Mouse (Mus musculus) limb, embryonic 11.5 days (tissue): Measurements from ENCODE around the gene Gm3646. TPM values are rescaled to one million over a fixed set of nuclear protein-coding genes. Genes with fewer than 3 reads are reported as not detected.

ENCODE experiments used
- ATAC-seq: fragments of 200-750 bp; cut with Nextera tagmentation; 2 replicates; pipeline ENCODE4 v1.8.0; 2017; ENCODE audit warnings: low read depth; ENCODE audit not compliant: insufficient number of reproducible peaks, low FRiP score, low TSS enrichment
- DNase-seq: peaks from one replicate; pipeline ENCODE4 v3.0.0-alpha.2; 2015; ENCODE audit warnings: low spot score
- H3K27ac ChIP-seq: fragments of 300-500 bp; sonication (generic); replicated peaks from 2 replicates; pipeline ENCODE4 v1.5.1; 2014; ENCODE audit warnings: low read depth, mild to moderate bottlenecking, low read length
- H3K27me3 ChIP-seq: fragments of 300-500 bp; sonication (generic); 2 replicates; pipeline ENCODE4 v1.6.1; 2014; ENCODE audit warnings: mild to moderate bottlenecking, low read length, mixed read lengths; ENCODE audit not compliant: control insufficient read depth, insufficient read depth
- H3K36me3 ChIP-seq: fragments of 300-500 bp; sonication (generic); 2 replicates; pipeline ENCODE4 v1.6.1; 2014; ENCODE audit warnings: mild to moderate bottlenecking, low read length, moderate library complexity, mixed read lengths; ENCODE audit not compliant: control insufficient read depth, insufficient read depth
- H3K4me1 ChIP-seq: fragments of 300-500 bp; sonication (generic); 2 replicates; pipeline ENCODE4 v1.6.1; 2014; ENCODE audit warnings: low read length, mixed read lengths; ENCODE audit not compliant: control insufficient read depth, insufficient read depth
- H3K4me2 ChIP-seq: fragments of 300-500 bp; sonication (generic); 2 replicates; pipeline ENCODE4 v1.6.1; 2014; ENCODE audit warnings: low read depth, mild to moderate bottlenecking, moderate library complexity; ENCODE audit not compliant: severe bottlenecking
- H3K4me3 ChIP-seq: fragments of 300-500 bp; sonication (generic); 2 replicates; pipeline ENCODE4 v1.5.1; 2014; ENCODE audit warnings: low read depth, low read length
- H3K9ac ChIP-seq: fragments of 300-500 bp; sonication (generic); 2 replicates; pipeline ENCODE4 v1.6.1; 2014; ENCODE audit warnings: mild to moderate bottlenecking, low read length
- H3K9me3 ChIP-seq: fragments of 300-500 bp; sonication (generic); 2 replicates; pipeline ENCODE4 v1.6.1; 2016; ENCODE audit warnings: low read length; ENCODE audit not compliant: control insufficient read depth
- WGBS: fragments of 180-500 bp; shearing (Covaris S2); extraction: QIAGEN DNeasy Blood & Tissue Kit; methylation state at CpG from one replicate; pipeline ENCODE4 v1.1.7; 2014; 5-methylcytosine and 5-hydroxymethylcytosine counted together
- polyA plus RNA-seq: library from polyadenylated mRNA; unstranded; fragments of >200 nt; fragmentation: Nextera tagmentation; extraction: Ambion mirVana; gene quantifications from 2 replicates; pipeline ENCODE4 v1.2.1, GENCODE M21; 2014

The Gm3646 gene
- polyA plus RNA-seq, 1 experiment from 2014 or later, result not detected

GRCm38 (mm10) chr1:39773551-39773950 is 31.6 kb downstream of the Gm3646 start:
- no peaks in the 10 kb centered on the region for H3K9me3 ChIP-seq
- DNase-seq (no peak), ATAC-seq (no peak)
- no peak overlapping the region for H3K4me2 ChIP-seq
- no peaks in the 10 kb centered on the region for H3K4me1 ChIP-seq
- H3K27ac ChIP-seq, result no peak overlapping the region
- H3K36me3 ChIP-seq, result no peaks in the 10 kb centered on the region
- no peaks in the 10 kb centered on the region for H3K27me3 ChIP-seq
- no peak overlapping the region for H3K9ac ChIP-seq
- 72% methylated on average over 5 of the region's 5 CpGs for WGBS
- no peak overlapping the region for H3K4me3 ChIP-seq

GRCm38 (mm10) chr1:39772401-39773095 is 32.6 kb downstream of the Gm3646 start:
- no peak for ATAC-seq

GRCm38 (mm10) chr1:39770436-39770835 is 34.7 kb downstream of the Gm3646 start:
- 89% methylated on average over 5 of the region's 5 CpGs for WGBS
- no peaks in the 10 kb centered on the region for H3K4me1 ChIP-seq
- H3K9ac ChIP-seq, result no peak overlapping the region
- no peak overlapping the region for H3K4me3 ChIP-seq
- no peak for DNase-seq
- ATAC-seq, result no peak
- no peaks in the 10 kb centered on the region for H3K36me3 ChIP-seq
- H3K27ac ChIP-seq, result no peak overlapping the region
- no peaks in the 10 kb centered on the region for H3K27me3 ChIP-seq
- no peak overlapping the region for H3K4me2 ChIP-seq
- no peaks in the 10 kb centered on the region for H3K9me3 ChIP-seq

More at GRCm38 (mm10) chr1:39772401-39773095, 32.6 kb downstream of the Gm3646 start:
- no peak overlapping the region for H3K27ac ChIP-seq
- no peak overlapping the region for H3K9ac ChIP-seq
- DNase-seq, result no peak
- 24% methylated on average over 3 of the region's 3 CpGs for WGBS
- no peak overlapping the region for H3K4me3 ChIP-seq
- no peak overlapping the region for H3K4me2 ChIP-seq
- H3K4me1 ChIP-seq, result no peaks in the 10 kb centered on the region
- H3K9me3 ChIP-seq, result no peaks in the 10 kb centered on the region
- no peaks in the 10 kb centered on the region for H3K27me3 ChIP-seq
- no peaks in the 10 kb centered on the region for H3K36me3 ChIP-seq

GRCm38 (mm10) chr1:39768017-39768416 is 37.1 kb downstream of the Gm3646 start:
- WGBS, result 75% methylated on average over 3 of the region's 3 CpGs
- H3K27ac ChIP-seq, result no peak overlapping the region
- ATAC-seq (no peak), DNase-seq (no peak)
- H3K4me3 ChIP-seq, result no peak overlapping the region
- no peaks in the 10 kb centered on the region for H3K27me3 ChIP-seq
- H3K9me3 ChIP-seq, result no peaks in the 10 kb centered on the region
- H3K36me3 ChIP-seq, result no peaks in the 10 kb centered on the region
- no peak overlapping the region for H3K4me2 ChIP-seq
- H3K4me1 ChIP-seq, result no peaks in the 10 kb centered on the region
- no peak overlapping the region for H3K9ac ChIP-seq

GRCm38 (mm10) chr1:39765854-39766493 is 39.2 kb downstream of the Gm3646 start:
- Histone ChIP-seq H3K9me3 (no peaks in the 10 kb centered on the region), H3K4me1 (peaks cover 7% of the 10 kb centered on the region), H3K27me3 (no peaks in the 10 kb centered on the region), H3K36me3 (no peaks in the 10 kb centered on the region), H3K27ac (no peak overlapping the region), H3K4me3 (no peak overlapping the region), H3K4me2 (no peak overlapping the region), H3K9ac (no peak overlapping the region)
- DNase-seq (no peak), ATAC-seq (no peak)
- 87% methylated on average over 7 of the region's 7 CpGs for WGBS

GRCm38 (mm10) chr1:39762025-39762370 is 43.1 kb downstream of the Gm3646 start:
- no peak overlapping the region for H3K27ac ChIP-seq
- no peak overlapping the region for H3K9ac ChIP-seq

GRCm38 (mm10) chr1:39761211-39762024 is 43.7 kb downstream of the Gm3646 start:
- Histone ChIP-seq H3K27me3 (no peaks in the 10 kb centered on the region), H3K4me1 (peaks cover 7% of the 10 kb centered on the region), H3K4me2 (peak overlapping the region; percentile 31), H3K9ac (peak overlapping the region; percentile 27; the same call in 1 of the 2 replicates), H3K9me3 (no peaks in the 10 kb centered on the region), H3K36me3 (no peaks in the 10 kb centered on the region), H3K4me3 (peak overlapping the region; percentile 6; the same call in 1 of the 2 replicates), H3K27ac (0 out of 2 replicates have a peak overlapping the region, but pooled peaks have one; percentile 14)
- DNase-seq (peak; percentile 73), ATAC-seq (no peak)
- WGBS, result 6% methylated on average over 21 of the region's 22 CpGs

More at GRCm38 (mm10) chr1:39762025-39762370, 43.1 kb downstream of the Gm3646 start:
- peak overlapping the region; percentile 31 for H3K4me2 ChIP-seq
- no peak for ATAC-seq
- H3K4me1 ChIP-seq, result peaks cover 7% of the 10 kb centered on the region
- H3K36me3 ChIP-seq, result no peaks in the 10 kb centered on the region
- H3K9me3 ChIP-seq, result no peaks in the 10 kb centered on the region
- H3K4me3 ChIP-seq, result no peak overlapping the region
- DNase-seq, result peak; percentile 52
- no peaks in the 10 kb centered on the region for H3K27me3 ChIP-seq
- WGBS, result 6% methylated on average over 10 of the region's 10 CpGs

- no peak for DNase-seq
- no peaks in the 10 kb centered on the region for H3K27me3 ChIP-seq
- no peak overlapping the region for H3K4me2 ChIP-seq
- no peak overlapping the region for H3K27ac ChIP-seq
- H3K9me3 ChIP-seq, result no peaks in the 10 kb centered on the region
- H3K4me3 ChIP-seq, result no peak overlapping the region
- no peak for ATAC-seq
- 66% methylated on average over 6 of the region's 6 CpGs for WGBS
- no peak overlapping the region for H3K9ac ChIP-seq
- H3K4me1 ChIP-seq, result peaks cover 7% of the 10 kb centered on the region
- no peaks in the 10 kb centered on the region for H3K36me3 ChIP-seq
Measured at GRCm38 (mm10) chr1:39760181-39760715, 44.9 kb downstream of the Gm3646 start.
